Mouse (Mus musculus) hindlimb bud, embryonic 11.5 days (tissue): ENCODE data around the gene Tmem108.
A peak's percentile ranks its signal among the peaks of the same experiment; 100 is the strongest.
"Not testable (repeated sequence)": the region's sequence is repeated elsewhere in the genome, so short reads cannot be mapped to it uniquely, and the experiment has no call there.

Source experiments
- DNase-seq: peaks from one replicate; pipeline ENCODE4 v3.0.0-alpha.2; 2012; ENCODE audit warnings: low read depth, low spot score; ENCODE audit errors: extremely low spot score

Tmem108 gene

GRCm38 (mm10) chr9:103687130-103687529 lies 74.5 kb downstream of the Tmem108 start:
- no peak for DNase-seq

- DNase-seq = no peak
Measured at GRCm38 (mm10) chr9:103681741-103682330, 79.8 kb downstream of the Tmem108 start.

DNA sequence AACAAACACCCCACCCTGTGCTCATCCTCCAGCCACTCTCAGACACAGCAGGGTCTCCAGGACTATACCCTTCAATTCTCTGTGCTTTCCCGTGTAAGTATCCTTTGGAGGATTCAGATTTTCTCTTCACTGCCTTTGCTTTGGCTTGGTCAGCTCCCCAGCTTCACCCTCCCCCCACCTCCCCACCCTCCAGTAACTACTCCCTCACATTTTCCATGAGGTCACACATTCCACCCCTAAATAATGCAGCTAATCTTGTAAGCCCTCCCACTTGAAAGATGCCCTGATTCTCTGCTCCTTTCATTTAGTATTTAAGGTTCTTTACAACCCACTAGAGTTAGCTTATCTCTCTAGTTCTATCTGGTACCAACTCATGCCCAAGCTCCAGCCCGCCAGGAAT lies 82.4 kb downstream of the Tmem108 start:
- DNase-seq = no peak

- no peak for DNase-seq
Measured at GRCm38 (mm10) chr9:103678531-103679060, 83.0 kb downstream of the Tmem108 start.

- no peak for DNase-seq
Measured at GRCm38 (mm10) chr9:103677811-103678210, 83.8 kb downstream of the Tmem108 start.

GRCm38 (mm10) chr9:103675721-103676480 lies 85.7 kb downstream of the Tmem108 start:
- no peak for DNase-seq

DNA sequence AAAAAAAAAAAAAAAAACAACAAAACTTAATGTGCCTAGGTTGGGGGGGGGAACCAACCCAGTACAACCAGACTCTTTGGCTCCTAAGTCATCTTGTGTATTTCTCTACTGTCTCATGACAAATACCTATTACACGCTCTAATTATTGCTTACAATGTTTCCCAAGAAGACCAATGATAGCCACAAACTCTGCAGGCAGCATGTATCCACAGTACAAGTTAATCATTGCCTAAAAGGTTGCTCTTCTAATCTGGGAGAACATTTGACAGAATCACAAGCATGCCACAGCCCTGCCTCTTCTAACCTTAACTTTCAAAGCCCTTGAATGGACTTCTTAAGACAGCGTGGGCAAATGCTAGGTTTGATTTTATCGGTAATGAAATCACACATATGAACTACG lies 88.8 kb downstream of the Tmem108 start:
- no peak for DNase-seq

DNA sequence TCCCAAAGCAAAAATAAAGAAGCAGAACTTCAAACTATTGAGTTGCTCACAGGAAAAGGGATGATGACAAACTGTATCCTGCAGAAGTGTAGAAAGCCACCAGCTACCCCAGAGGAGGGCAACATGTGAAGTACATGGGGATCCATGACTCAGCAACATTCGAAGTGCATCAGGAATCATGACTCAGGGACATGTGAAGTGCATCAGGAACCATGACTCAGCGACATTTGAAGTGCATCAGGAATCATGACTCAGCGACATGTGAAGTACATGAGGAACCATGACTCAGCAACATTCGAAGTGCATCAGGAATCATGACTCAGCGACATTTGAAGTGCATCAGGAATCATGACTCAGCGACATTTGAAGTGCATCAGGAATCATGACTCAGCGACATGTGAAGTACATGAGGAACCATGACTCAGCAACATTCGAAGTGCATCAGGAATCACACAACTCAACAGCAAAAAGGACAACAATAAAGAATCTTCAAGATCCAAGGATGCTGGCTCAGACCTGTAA lies 91.0 kb downstream of the Tmem108 start:
- DNase-seq = not testable (repeated sequence)

- DNase-seq = no peak
Measured at GRCm38 (mm10) chr9:103668830-103669229, 92.8 kb downstream of the Tmem108 start.

- no peak for DNase-seq
Measured at GRCm38 (mm10) chr9:103665817-103666216, 95.8 kb downstream of the Tmem108 start.

DNA sequence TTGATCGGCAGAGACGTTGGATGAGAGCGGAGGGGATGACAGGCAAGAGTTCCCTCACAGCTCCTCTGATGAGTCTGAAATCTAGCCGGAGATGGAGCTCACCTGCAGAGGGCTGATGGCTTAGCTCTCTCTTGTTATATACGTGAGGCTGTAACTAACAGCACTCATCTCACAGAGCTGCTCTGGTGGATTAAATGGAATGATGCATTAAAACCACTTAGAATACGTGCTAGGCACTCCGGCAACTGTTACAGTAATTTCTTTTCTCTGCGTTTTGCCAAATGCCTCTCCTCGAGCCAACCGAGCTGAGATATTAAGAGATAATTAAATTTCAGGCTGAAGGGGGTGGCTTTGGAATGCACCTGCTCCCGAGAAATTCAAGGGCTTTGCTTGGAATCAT lies 97.5 kb downstream of the Tmem108 start:
- no peak for DNase-seq

GRCm38 (mm10) chr9:103661873-103662272 lies 99.8 kb downstream of the Tmem108 start:
- no peak for DNase-seq

DNA sequence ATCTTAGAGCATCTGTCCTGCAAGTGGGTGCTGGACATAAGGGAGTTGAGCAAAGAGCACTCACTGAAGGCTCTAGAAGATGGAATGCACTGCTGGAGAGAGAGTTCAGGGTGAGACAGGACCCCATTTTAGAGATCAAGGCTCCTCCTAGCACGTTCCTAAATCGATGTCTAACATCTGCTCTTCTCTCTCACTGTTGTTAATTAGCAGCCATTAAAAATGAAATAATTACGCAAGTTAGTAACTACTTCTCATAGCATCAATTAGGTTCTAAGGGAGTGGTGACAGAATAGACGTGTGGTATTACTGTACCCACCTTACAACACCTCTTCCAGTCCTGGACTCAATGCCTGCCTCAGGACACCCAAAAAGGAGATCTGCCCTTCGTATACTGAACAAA lies 103.7 kb downstream of the Tmem108 start:
- DNase-seq = no peak

- DNase-seq = no peak
Measured at GRCm38 (mm10) chr9:103657183-103657975, 104.3 kb downstream of the Tmem108 start.

DNA sequence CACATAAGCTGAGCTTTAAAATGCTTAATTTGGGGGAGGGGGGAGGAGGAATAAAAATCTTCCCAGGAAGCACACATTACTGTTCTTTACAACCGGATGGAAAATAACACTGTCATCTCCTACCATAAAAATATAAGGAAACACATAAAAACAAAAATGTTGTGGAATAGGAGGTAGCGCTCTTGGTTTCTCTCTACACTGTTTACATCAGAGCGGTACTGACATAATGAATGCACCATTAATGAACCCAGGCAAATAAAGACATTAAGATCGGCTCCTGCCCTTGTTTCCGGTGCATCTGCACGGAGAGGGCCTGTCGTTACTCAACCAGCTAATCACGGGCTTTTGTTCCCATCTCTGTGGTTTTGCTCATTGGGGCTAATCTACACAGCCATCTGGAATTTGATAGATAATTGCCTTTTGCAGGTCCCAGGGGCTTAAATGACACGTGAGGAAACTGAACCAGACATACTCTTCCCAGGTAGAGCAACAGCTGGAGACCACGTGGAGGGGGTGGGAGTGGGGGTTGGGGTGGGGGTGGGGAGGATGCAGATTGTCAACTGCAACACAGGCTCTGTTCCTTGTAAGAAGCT lies 107.5 kb downstream of the Tmem108 start:
- DNase-seq = peak; percentile 54

GRCm38 (mm10) chr9:103652127-103652882 lies 109.3 kb downstream of the Tmem108 start:
- DNase-seq = no peak

- no peak for DNase-seq
Measured at GRCm38 (mm10) chr9:103646605-103647004, 115.0 kb downstream of the Tmem108 start.

DNA sequence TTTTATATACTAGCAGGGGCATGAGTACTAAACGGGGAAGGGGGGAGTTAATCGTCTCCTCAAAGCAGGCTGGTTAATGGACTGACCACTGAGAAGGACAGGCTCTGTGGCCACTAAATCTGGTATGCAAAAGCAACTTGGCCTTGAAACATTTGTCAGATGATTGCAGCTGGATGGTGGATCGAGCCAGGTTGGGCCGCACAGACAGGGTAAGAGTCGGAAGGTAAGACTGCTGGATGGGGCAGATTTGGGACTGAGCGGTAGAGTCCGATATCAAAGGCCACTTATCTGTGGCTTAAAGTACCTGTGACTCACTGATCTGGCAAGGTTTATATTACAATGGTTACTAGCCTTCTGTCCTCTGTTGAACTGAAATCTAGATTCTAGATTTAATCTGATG lies 115.9 kb downstream of the Tmem108 start:
- no peak for DNase-seq

DNA sequence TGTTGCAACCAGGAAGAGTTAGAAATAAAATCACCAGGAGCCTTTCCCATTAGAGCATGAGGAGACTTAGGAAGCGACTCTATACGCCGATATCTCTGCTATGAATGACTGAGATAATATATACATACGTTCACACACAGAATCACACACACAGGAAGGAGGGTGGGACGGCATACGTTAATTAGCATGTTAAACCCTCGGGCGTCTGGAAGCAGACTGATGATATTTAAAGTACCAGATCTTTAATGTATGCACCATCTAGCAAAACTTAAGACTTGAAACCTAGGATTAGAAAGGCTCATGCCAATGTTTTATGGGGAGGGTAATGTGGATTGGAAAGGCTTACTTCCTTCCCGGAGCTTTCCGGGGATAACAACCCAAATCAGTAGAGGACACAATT lies 119.3 kb downstream of the Tmem108 start:
- no peak for DNase-seq

DNA sequence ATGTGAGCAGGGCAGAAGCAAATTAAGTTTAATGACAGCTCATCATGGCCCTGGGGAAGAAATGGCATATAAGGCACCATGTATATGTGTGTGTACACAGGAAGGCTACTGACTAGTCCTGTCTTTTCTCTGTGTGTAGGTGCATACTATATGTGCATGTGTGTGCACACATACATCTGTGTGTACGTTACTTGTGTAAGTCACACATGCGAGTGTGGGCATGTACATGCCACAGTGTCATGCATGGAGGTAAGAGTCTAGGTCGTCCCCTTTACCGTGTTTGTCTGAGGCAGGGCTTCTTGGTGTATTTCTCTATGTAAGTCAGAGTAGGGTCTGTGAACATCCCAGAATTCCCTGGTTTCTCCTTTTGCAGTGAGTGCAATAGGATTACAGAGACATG lies 120.3 kb downstream of the Tmem108 start:
- no peak for DNase-seq
